Mouse (Mus musculus) cerebellum, postnatal 10 days (tissue): ENCODE results near the gene Bicral.

Experiments
- DNase-seq, 2 experiments: peaks; one replicate each; pipeline ENCODE4 v3.0.0; 2021; ENCODE audit warnings: mixed read lengths in 2 of 2

Bicral gene

GRCm38 (mm10) chr17:46750580-46750979, 107.7 kb downstream of the Bicral start:
- DNase-seq = no peak

GRCm38 (mm10) chr17:46749282-46749681, 109.0 kb downstream of the Bicral start:
- DNase-seq = no peak
